Mouse (Mus musculus) left cerebral cortex, adult 8-10 months (tissue): Measurements from ENCODE around the gene Gm428. TPM values are rescaled to one million over a fixed set of nuclear protein-coding genes. Genes with fewer than 3 reads are reported as not detected.
"Not testable (repeated sequence)": the region's sequence is repeated elsewhere in the genome, so short reads cannot be mapped to it uniquely, and the experiment has no call there.

Source experiments
- DNase-seq, 2 experiments: peaks; one replicate each; pipeline ENCODE4 v3.0.0; 2022; ENCODE audit warnings: low spot score in 2 of 2
- total RNA-seq, 4 experiments: library from RNA; stranded (reverse); gene quantifications; 2 replicates each; pipeline ENCODE4 v1.2.4; 2022

Gene Gm428
- not detected for total RNA-seq

DNA sequence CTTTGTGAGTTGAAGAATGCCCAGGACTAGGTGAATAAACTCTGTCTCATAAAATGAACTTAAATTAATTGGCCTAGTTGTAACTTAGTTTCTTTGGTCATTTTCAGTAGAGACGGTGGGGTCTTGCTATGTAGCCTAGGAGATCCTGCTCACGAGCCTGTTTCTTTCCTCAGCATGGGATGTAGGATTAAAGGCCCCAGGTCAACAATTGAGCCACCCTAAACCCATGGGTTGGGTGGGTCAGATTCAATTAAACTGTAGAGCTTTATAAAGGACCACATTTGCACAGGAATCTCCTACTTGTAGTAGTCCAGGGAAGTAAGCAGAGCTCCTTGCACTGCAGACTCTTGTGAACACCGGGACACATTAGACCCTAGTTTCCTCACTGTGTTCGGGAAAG, at the start of gene Gm428:
Gm428 (plus strand) TSS at position 301 of the 400 bp plus-strand sequence.
- not testable (repeated sequence) for DNase-seq

- not testable (repeated sequence) for DNase-seq
These were observed 45.5 kb upstream of the Gm428 start, which contains the start of gene Gm11236 for GRCm38 (mm10) chr4:73637821-73638220. Gene Gm11236, plus strand, starts transcription at chr4:73638121.

DNA sequence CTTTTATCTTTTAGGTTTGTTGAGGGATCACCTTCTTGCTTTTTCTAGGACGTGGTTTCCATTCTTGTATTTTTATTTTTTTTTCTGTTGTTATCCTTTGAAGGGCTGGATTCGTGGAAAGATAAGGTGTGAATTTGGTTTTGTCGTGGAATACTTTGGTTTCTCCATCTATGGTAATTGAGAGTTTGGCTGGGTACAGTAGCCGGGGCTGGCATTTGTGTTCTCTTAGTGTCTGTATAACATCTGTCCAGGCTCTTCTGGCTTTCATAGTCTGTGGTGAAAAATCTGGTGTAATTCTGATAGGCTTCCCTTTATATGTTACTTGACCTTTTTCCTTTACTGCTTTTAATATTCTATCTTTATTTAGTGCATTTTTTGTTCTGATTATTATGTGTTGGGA, 21.5 kb upstream of the Gm428 start:
- DNase-seq: not testable (repeated sequence)

GRCm38 (mm10) chr4:73668054-73668453, 15.3 kb upstream of the Gm428 start, which contains the start of gene Gm11239:
Gene Gm11239, plus strand, starts transcription at chr4:73668354.
- DNase-seq: not testable (repeated sequence)

DNA sequence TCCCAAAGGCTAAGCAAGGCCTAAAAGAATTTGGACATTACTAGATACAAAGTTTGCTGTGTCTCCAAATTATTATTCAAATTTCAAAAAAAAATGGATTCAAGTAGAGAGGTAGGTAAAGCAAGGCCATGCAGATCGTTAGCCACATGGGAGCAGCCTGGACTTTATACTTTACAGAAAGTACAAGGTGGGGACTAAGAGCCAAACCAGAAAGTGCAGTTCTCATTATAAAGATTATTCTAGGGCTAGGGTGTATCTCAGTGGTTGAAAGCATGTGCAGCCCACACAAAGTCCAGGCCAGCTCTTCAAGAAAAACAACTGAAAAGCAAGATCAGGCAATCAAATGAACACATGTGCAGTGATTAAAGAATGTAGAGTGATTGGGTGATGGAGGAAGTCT, 35.4 kb downstream of the Gm428 start:
- no peak for DNase-seq

DNA sequence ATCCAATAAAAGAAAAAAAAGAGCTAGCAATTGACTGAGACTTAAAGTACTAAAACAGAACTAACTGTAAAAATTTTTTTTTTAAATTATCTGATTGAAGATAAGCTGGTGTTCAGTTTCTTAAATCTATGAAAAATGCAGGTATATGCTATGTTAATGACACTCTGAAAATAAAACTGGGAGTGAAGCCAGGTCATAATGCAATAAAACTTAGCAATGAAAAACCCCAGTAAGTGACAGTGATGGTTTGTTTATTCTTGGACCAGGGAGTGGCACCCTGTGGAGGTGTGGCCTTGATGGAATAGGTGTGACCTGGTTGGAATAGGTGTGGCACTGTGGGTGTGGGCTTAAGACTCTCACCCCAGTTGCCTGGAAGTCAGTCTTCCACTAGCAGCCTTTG, 36.5 kb downstream of the Gm428 start:
- no peak for DNase-seq

Other genes starting within 250 kb of the Gm428 start
- gene Gm11238, start 75.6 kb upstream of the Gm428 start, total RNA-seq: not detected
- not detected for gene Gm11237, start 60.5 kb upstream of the Gm428 start, total RNA-seq
- not detected for gene Gm11236, start 45.4 kb upstream of the Gm428 start, total RNA-seq
- not detected for gene Gm11239, start 15.2 kb upstream of the Gm428 start, total RNA-seq
- under 1 TPM in 1 of 4 experiments, not detected in 3; 0.07 TPM for gene Rasef, start 107.5 kb downstream of the Gm428 start, total RNA-seq
- not detected for gene Gm11758, start 192.8 kb downstream of the Gm428 start, total RNA-seq
- gene Gm11757, start 207.6 kb downstream of the Gm428 start, total RNA-seq: not detected
- not detected for gene Gm13871, start 222.4 kb downstream of the Gm428 start, total RNA-seq
- not detected for gene Gm11756, start 237.2 kb downstream of the Gm428 start, total RNA-seq